Comparison of ENCODE assay signal across 21 mouse cellular contexts in the genomic region with DNA sequence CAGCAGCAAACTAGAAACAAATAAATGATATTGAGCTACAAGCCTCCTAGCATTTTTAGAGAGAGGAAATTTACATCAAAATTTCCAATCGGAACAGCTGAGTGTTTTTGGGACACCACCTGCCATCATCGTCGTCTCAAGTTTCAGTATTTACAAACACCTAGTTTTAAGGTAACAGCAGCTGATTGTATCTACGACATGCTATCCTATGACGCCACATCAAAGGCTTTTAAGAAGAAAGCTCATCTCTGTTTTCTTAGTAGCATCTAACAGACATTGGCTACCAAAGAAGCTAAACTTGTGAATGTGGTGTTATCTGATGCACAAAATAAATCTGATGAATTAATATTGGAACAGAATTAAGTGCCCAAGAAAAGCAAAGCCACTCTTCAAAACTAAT.
"Had no signal": no experiment of that assay in that cellular context is flagged by ENCODE, and none has a peak within 500 bp of the region (broad histone marks: within the 10 kb centered on the region; RNA-seq: fewer than 3 reads in every experiment).

No protein-coding gene starts in this region.

- H3K27ac ChIP-seq: heart, embryonic 10.5 days; hindbrain, embryonic 10.5 days; hindbrain, embryonic 12.5 days; hindbrain, embryonic 14.5 days; kidney, embryonic 15.5 days; kidney, postnatal 0 days; limb, embryonic 13.5 days; limb, embryonic 15.5 days had no signal

- DNase-seq: gastrocnemius, postnatal 25 days; heart, adult 18-20 months; heart, postnatal 10 days; heart, postnatal 4 days; kidney, adult 11 months; kidney, adult 2 months; kidney, adult 9 months; kidney, postnatal 14 days; kidney, postnatal 36 days; layer of hippocampus, adult 9-11 months; layer of hippocampus, postnatal 36 days; left cerebral cortex, postnatal 4 days had no signal

- H3K4me3 ChIP-seq: heart, embryonic 10.5 days; heart, embryonic 12.5 days; hindbrain, embryonic 10.5 days; hindbrain, embryonic 12.5 days; kidney, embryonic 15.5 days; limb, embryonic 13.5 days; limb, embryonic 15.5 days had no signal
